Mouse (Mus musculus): Measurements from ENCODE around the gene Gm20422. TPM values are rescaled to one million over a fixed set of nuclear protein-coding genes. Genes with fewer than 3 reads are reported as not detected.

Gm20422 gene
- total RNA-seq, 2 experiments from 2014 or later, result 1.8 to 2.6 TPM

DNA sequence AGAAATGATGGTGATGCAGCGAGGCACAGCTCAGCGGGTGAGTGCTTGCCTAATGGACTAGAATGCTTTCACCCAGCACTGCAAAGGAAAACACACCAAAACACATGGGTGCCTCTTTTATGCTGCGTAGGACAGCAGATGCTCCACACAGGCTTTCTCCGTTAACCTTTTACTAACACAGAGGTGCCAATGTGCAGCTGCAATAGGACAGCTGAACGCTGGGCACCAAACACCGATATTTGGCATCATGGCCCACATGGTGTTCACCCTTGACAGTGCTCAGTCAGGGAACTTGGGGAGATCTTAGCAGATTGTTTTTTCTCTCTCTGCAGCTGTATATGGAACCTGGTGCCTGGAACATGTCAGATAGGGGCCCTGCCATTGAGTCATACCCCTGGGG, 20.2 kb upstream of the Gm20422 start:
- DNase-seq (ENCODE audit: extremely low spot score in 1 of 2, low spot score in 1 of 2), result peak in 1 of 2 experiments; percentile 5

- peak in 1 of 2 experiments; percentile 3 for DNase-seq (ENCODE audit: extremely low spot score in 1 of 2, low spot score in 1 of 2)
These were observed 19.4 kb upstream of the Gm20422 start for GRCm38 (mm10) chr8:69794096-69794495.

- peak in 1 of 2 experiments; percentile 4 for DNase-seq (ENCODE audit: extremely low spot score in 1 of 2, low spot score in 1 of 2)
These were observed 19.0 kb upstream of the Gm20422 start for GRCm38 (mm10) chr8:69793666-69794065.

DNA sequence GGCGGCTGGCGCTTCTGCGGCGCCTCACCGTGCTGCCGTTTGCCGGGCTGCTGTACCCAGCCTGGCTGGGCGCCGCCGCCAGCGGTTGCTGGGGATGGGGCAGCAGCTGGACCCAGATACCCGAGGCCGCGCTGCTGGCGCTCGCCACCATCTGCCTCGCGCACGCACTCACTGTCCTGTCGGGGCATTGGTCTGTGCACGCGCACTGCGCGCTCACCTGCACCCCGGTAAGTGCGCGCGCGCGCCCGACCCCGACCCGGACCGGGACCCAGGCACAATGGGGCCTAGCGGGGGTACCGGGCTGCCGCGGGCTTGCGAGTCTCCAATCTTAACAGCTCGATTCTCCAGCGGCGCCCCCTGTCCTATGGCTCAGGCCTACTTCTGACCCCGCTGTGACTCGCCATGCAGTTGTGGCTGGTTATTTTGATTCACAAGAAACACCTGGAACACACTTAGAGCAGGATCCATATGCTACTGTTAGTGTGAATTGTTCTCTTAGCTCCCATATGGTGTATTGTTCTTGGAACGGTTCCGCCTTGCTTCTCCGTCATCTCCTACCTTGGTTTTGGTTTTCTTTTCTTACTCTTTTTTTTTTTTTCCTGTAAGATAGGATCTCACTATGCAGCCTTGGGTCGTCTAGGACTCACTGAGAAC, 16.9 kb upstream of the Gm20422 start:
- DNase-seq (ENCODE audit: extremely low spot score in 1 of 2, low spot score in 1 of 2), result no peak

- peak; percentile 79 to 80 for DNase-seq (ENCODE audit: extremely low spot score in 1 of 2, low spot score in 1 of 2)
These were observed 16.2 kb upstream of the Gm20422 start, which contains the start of the genes Atp13a1 and Zfp866 for GRCm38 (mm10) chr8:69790773-69791367. Gene Atp13a1 (plus strand): TSS chr8:69791163. Gene Zfp866 (minus strand): TSS chr8:69791178.

- peak in 1 of 2 experiments; percentile 3 for DNase-seq (ENCODE audit: extremely low spot score in 1 of 2, low spot score in 1 of 2)
These were observed 15.7 kb upstream of the Gm20422 start for GRCm38 (mm10) chr8:69790364-69790763.

GRCm38 (mm10) chr8:69789731-69790130, 15.0 kb upstream of the Gm20422 start:
- DNase-seq (ENCODE audit: extremely low spot score in 1 of 2, low spot score in 1 of 2), result peak in 1 of 2 experiments; percentile 4

GRCm38 (mm10) chr8:69789105-69789504, 14.4 kb upstream of the Gm20422 start:
- DNase-seq (ENCODE audit: extremely low spot score in 1 of 2, low spot score in 1 of 2), result peak in 1 of 2 experiments; percentile 0

DNA sequence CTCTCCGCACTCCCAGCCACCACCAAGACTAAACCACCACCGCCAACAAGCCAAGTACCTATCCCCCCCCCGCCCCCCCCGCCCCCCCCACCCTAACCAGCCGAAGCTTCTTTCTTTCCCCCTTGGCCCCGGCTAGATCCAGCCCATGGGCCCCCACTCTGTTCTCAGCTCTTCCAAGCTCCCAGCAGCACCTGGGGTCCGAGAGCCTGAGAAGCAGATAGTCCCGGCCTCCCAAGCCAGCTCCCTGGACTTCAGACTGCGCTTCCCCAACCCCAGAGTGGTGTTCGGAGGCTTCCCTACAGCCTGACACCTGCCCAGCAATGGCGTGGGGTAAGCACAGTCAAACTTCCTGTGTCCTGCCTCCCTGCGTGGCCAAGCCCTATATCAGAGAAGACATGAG, 2.4 kb upstream of the Gm20422 start:
- DNase-seq (ENCODE audit: extremely low spot score in 1 of 2, low spot score in 1 of 2), result peak in 1 of 2 experiments; percentile 3

- no peak for DNase-seq (ENCODE audit: extremely low spot score in 1 of 2, low spot score in 1 of 2)
These were observed 456 bp upstream of the Gm20422 start for GRCm38 (mm10) chr8:69775149-69775534.

DNA sequence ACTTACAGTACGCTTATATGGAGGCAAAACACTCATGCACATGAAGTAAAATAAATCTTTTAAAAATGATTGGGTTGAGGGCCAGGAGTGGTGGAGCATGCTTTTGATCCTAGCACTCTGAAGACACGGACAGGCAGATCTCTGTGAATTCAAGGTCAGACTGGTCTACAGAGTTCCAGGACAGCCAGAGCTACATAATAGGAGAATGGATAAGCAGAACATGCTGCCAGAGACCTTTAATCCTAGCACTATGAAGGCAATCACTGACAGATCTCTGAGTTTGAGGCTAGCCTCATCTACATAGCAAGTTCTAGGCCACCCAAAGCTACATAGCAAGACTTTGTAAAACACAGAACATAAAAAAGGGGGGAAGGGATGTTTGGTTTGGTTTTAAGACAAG, 2.6 kb downstream of the Gm20422 start:
- DNase-seq (ENCODE audit: extremely low spot score in 1 of 2, low spot score in 1 of 2), result peak in 1 of 2 experiments; percentile 3

DNA sequence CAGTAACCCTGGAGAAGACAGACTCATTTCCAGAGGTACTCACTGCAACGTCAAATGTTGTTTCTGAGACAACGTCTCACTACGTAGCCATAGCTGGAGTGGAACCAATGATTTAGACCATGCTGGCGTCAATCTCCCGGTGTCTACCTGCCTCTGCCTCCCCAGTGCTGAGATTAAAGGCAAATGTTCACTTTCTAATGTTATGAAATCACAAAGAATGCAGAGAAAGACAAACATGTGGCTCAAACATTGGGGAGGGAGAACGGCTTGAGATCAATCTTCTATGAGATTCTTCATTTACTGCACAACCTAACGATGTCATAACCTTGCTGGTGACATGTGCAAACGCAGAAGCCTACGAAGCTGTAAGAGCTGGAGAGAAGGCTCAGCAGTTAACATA, 3.5 kb downstream of the Gm20422 start:
- peak in 1 of 2 experiments; percentile 4 for DNase-seq (ENCODE audit: extremely low spot score in 1 of 2, low spot score in 1 of 2)

DNA sequence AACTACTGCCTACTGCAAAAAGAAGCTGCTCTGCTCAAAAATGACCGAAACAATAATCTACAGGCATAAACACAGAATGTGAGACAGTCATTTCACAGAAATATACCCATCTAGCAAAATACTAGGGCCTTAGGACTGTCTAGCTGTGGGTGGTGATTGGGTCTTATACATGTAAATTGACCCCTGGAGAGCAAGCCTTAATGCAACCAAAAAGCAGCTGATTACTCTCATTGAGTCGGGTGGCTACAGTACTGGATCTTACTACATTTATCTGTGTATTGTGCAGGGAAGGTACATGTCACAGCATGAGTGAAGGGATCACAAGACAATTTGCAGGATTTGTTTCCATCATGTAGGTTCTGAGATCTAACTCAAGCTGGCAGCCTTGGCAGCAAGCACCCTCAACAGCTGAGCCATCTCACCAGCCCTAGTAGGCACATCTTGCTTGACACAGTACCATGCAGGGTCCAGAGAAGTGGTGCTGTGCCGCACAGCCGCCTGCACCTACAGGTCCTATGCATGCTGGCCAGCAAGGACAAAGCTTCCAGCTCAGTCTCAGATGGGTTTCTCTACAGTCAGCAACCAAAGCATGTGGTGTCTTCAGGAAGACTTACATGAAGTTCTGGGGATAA, 12.8 kb downstream of the Gm20422 start:
- DNase-seq (ENCODE audit: extremely low spot score in 1 of 2, low spot score in 1 of 2), result no peak

DNA sequence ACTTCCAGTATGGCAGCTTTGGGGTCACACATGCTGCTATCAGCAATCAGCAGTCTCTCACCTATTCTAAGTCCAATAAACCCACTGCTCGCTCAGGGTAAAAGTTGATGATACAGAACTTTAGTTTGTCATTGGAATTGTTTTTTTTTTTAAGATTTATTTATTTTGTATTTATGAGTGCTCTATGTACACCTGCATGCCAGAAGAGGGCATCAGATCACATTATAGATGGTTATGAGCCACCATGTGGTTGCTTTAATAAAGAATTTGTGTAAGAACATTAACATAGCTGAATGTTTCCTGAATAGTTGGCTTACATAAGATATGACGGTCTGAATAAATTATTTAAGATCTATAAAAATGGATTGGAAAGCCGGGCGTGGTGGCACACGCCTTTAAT, 16.4 kb downstream of the Gm20422 start:
- DNase-seq (ENCODE audit: extremely low spot score in 1 of 2, low spot score in 1 of 2), result no peak

DNA sequence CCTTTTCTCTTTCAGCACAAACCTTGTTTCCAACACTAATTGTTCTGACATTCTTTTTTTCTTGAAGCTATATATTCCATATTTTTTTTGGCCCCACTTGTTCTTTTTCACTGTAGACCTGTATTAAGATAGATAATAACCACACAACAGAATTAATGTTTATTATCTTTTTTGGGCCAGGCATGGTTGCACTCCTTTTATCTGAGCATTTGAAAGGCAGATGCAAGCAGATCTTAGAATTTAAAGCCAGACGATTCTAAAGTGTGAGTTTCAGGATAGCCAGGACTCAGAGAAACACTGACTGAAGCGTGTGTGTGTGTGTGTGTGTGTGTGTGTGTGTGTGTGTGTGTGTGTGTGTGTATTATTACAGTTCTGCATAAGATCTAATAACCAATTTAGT, 22.2 kb downstream of the Gm20422 start:
- no peak for DNase-seq (ENCODE audit: extremely low spot score in 1 of 2, low spot score in 1 of 2)

DNA sequence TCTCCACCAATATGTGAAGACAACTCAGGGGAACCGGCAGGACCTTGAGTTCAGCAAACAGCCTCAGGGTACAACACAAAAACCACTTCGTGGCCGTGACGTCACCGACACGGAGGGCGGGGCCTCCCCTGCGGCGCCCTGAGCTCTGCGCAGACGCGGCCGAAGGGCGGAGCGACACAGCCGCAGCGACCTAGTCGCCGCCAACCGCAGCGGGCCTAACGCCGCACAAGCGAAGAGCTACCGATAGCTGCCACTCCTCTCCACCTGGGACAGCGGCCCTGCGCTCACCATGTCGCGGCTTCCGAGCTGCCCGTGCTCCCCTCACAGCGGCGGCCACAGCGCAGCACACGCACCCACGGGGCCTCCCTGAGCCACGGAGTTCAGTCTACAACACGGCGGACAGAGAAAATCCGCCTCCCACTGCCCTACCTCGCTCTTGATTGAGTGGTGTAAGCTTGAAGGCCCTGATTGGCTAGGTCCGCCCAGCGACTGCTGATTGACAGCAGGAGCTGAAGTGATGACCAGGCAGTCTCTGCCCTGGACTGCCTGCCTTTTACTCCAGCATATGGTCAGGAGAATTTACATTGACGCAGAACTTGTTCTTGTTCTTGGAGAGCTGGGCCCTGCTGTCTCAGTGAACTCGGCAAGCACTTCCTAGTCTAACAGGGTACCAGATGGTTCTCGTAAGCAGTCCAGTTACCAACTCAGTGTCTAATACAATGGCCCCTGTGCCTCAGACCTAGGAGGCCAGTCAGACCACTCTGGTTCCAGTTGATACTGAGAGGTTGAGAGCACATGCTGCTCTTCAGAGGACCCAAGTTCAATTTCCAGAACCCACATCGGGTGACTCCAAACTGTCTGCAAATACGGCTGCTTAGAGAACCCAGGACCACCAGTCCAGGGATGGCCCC, 24.9 kb downstream of the Gm20422 start, which contains the start of gene Zfp963:
Gene Zfp963, minus strand, starts transcription at position 427 of the 911 bp plus-strand sequence.
- DNase-seq (ENCODE audit: extremely low spot score in 1 of 2, low spot score in 1 of 2), result peak; percentile 89 to 95

DNA sequence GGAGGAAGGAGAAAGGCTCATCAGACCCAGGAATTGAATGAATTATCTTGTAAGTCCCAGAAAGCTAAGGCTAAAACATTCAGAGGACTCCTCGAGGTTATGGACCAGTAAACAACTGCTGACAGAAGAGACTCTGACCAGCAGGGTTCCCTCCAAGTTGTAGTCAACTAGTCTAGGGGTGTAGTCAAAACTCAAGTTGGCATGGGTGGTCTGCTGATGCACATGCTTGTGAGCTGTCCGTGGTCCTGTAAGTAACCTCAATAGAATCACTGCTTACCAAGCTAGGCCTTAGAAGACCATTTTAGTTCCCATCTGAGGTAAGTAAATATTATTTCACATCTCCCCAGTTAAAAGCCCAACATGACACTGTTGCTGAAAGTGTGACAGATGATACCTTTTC, 33.5 kb downstream of the Gm20422 start:
- DNase-seq (ENCODE audit: extremely low spot score in 1 of 2, low spot score in 1 of 2), result no peak

- DNase-seq (ENCODE audit: extremely low spot score in 1 of 2, low spot score in 1 of 2), result no peak
These were observed 33.9 kb downstream of the Gm20422 start for GRCm38 (mm10) chr8:69740763-69741162.

GRCm38 (mm10) chr8:69735495-69735894, 39.2 kb downstream of the Gm20422 start:
- DNase-seq (ENCODE audit: extremely low spot score in 1 of 2, low spot score in 1 of 2), result no peak

DNA sequence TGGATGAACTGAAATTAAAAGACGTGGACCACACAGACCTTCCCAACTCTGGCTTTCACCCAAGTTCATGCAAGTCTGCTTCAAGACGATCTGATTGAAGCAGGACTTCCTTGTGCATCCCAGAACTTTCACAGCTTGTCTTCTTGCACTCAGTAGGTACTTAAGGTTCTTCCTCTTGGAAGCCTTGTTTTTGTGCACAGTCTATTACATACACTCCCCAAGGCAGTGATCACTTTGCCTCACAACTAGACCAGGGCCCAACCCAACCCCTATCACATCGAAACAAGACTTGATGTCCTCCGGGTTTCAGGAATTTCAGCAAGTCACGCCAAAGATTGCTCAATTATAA, 57.5 kb downstream of the Gm20422 start:
- peak in 1 of 2 experiments; percentile 12 for DNase-seq (ENCODE audit: extremely low spot score in 1 of 2, low spot score in 1 of 2)

All from layer of hippocampus, postnatal 25 days (tissue).